Mouse (Mus musculus) mesoderm, embryonic 11.5 days (tissue): Measurements from ENCODE around the gene Copa.

ENCODE experiments used
- DNase-seq: peaks from one replicate; pipeline ENCODE4 v3.0.0-alpha.2; 2012; ENCODE audit warnings: low read depth, low spot score

The Copa gene

GRCm38 (mm10) chr1:172082101-172082898 is at the start of gene Copa, which contains the start of gene Ncstn:
Copa (plus strand) TSS chr1:172082529.
Ncstn (minus strand) TSS chr1:172082795.
- DNase-seq, result peak; percentile 95

- DNase-seq, result no peak
These were observed 35.9 kb upstream of the Copa start for GRCm38 (mm10) chr1:172046410-172046809.

DNA sequence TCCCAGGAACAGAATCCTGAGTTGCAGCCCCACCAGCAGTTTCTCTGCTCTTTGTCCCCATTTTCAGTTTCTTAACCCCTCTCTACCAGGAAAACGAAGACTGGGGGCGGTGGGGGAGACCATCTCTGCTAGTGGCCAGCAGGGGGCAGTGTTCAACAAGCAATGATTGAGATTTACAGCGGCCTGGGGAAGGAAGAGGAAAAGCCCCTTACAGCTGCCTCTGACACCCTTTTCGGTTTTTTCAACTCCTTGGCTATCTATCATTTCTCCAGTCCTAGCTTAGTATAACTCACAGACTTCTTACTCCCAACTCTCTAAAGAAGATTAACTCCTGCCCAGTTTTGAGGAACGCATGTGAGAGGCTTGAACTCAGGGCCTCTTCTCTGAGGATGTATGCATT is 35.4 kb upstream of the Copa start:
- DNase-seq, result peak; percentile 88

GRCm38 (mm10) chr1:172048241-172048734 is 34.0 kb upstream of the Copa start:
- no peak for DNase-seq

DNA sequence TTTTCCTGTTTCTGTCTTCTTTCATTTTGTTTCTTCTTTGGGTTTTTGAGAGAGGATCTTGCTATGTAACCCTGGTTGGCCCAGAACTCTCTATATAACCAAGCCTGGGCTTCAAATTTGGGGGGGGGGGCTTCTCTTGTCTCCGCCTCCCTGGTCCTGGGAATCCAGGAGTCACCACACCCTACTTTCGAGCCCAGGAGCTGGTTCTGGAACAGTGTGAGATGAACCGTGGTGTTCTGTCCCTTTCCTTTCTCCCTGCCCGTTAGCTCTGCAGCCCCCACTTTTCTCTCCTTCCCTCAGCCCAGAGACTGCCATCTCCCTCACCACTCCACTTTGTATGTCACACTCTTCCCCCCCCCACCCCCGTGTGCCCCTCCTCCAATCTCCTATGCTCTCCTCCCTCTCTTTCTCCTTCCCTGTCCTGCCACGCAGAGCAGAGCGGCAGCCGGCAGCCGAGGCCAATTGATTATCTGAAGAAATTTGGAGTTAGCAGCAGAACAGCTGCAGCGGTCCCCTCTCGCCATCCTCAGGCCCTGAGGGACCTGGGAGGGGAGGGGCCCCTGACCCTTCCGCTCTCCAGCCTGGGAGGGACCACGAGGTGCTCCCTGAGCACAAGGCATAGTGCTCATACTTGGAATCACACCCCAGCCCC is 33.1 kb upstream of the Copa start:
- DNase-seq, result peak; percentile 79

- no peak for DNase-seq
These were observed 29.5 kb upstream of the Copa start for GRCm38 (mm10) chr1:172052766-172053279.

GRCm38 (mm10) chr1:172053541-172054440 is 28.5 kb upstream of the Copa start:
- DNase-seq, result no peak

DNA sequence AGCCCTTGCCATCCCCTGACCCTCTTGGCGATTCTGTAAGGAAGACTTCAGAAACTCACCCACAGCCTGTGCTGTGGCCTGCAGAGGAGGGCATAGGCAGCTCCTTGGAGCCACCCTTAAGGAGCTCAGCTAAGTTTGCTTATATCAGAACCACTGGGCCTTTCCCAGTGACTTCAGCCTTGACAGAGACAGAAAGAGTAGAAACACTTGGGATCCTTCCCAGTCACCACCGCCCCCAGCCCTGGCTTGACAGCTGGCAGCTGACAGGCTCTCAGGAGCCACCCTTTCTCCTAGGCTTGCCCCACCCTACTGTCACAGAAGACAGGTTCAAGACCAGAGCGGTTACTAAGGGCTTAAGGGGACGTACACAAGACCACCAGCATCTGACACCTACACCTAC is 26.1 kb upstream of the Copa start:
- DNase-seq, result no peak

DNA sequence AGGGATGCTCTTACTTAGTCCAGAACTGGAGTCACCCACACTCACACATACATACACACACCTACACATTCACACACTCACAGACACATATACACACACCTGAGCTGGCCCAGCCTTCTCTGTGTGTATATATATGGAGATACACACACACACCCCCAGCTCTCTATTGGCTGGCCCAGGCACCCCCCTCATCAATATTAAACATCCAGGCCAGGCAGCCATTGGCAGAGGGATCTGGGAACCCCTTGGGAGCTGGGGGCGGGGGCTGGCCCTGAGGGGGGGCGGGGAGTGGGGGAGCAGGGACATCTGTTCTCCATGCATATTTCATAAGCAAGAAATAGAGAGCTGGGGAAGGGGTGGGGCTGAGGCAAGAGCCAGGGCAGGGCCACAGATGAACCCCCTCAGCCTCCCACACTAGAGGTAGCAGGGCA is 24.8 kb upstream of the Copa start, which contains the start of gene Nhlh1:
Gene Nhlh1 (minus strand): TSS at position 83 of the 431 bp plus-strand sequence.
- no peak for DNase-seq

- no peak for DNase-seq
These were observed 24.0 kb upstream of the Copa start for GRCm38 (mm10) chr1:172058321-172058720.

- no peak for DNase-seq
These were observed 23.5 kb upstream of the Copa start for GRCm38 (mm10) chr1:172058874-172059273.

DNA sequence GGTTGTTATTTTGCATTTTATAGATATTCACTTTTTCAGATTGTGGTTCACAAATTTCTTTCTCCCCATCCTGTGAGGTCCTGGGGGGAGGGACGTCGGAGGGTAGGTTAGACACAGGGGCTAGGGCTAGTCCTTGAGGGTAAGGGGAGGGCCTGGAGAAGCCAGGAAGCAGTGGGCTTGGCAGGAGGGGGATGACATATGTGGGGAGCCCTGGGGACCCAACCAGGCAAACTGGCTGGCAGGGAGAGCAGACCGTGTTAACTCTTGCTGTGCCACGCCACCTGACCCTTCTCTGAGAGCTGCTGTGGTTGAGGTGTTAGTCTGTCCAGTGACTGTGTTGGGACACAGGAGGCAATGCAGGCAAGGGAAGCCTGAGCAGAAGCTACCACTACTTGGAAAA is 21.7 kb upstream of the Copa start:
- DNase-seq, result no peak

DNA sequence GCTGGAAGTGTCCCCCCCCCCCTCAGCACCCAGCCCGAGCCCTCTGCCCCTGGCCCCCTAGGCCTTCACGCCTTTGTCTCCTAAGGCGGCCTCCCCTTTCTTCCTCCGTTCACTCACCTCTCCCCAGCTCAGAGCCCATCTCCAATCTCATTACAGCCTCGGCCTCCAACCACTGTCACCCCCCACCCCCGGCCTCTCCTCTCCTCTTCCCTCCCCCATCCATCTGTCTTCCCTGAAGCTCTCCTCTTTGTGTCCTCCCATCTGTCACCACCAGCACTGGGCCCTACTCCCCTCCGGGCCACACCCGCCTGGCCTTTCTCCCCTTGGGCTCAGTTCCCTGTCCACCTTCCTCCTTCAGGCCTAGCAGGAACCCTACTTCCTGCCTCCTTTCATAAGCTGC is 21.1 kb upstream of the Copa start:
- no peak for DNase-seq

DNA sequence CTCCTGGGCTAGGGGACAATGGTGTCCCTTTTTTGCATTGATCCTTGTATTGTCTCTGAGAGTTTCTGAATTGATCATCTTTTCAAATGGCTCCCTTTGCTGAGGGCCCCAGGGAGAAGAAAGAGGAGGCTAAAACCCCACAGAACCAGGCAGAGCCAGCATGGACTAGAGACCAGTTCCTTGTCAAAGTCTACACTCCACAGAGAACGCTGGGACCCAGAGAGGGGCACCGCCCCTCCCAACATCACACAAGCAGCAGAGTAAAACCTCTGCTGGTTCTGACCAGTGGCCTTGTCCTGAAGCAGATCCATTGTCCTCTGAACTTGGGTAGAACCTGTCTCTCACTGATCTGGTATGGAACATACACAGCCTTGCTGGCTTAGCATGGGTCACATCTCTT is 20.2 kb upstream of the Copa start:
- DNase-seq, result no peak

- no peak for DNase-seq
These were observed 18.9 kb upstream of the Copa start for GRCm38 (mm10) chr1:172063291-172064023.

GRCm38 (mm10) chr1:172064613-172065141 is 17.7 kb upstream of the Copa start:
- no peak for DNase-seq

DNA sequence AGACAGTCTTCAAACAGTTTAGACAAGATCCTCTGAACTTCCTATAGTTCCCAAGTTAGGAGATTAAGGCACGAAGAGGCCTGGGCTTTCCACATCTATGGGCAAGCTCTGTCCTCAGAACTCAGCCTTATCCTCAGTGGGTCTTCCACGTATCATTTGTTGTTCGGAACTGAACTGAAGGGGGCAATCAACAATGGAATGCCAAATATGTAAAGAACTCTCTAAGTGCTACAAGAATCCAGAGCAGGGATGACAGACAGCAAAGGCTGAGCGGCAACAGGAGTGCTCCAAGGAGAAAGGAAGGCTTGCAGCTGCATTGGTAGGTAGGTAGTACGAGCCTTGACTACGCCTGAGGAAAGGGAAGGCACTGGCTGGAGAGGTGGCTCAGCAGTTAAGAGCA is 12.1 kb upstream of the Copa start:
- DNase-seq, result no peak

GRCm38 (mm10) chr1:172071556-172071955 is 10.8 kb upstream of the Copa start:
- DNase-seq, result no peak

DNA sequence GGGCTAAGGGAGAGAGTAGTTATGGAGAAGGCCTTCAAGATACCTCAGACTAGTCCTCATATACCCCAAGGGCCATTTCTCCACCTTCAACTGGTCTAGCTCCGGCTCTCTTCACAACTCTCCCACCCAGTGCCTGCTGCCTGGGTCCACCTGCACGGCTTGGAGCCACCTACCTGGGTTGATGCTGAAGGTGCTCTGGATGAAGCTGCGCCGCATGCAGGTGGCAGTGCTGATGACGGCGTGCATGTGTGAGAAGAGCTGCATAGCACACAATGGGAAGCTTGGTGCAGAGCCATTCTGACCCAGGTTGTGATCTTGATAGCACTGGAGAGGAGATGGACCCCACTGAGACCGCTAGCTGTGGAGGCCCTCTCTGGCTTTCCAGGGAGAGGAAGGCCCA is 9.7 kb upstream of the Copa start:
- DNase-seq, result no peak

- DNase-seq, result no peak
These were observed 4.3 kb upstream of the Copa start for GRCm38 (mm10) chr1:172077981-172078380.
